Mouse (Mus musculus) E14TG2a.4 (cell line): Measurements from ENCODE around the gene Rffl.

ENCODE experiments used
- CTCF ChIP-seq: conservative IDR thresholded peaks from 2 replicates; pipeline ENCODE4 v1.5.1; 2014; ENCODE audit warnings: low read length
- NANOG ChIP-seq: IDR thresholded peaks from 2 replicates; pipeline ENCODE4 v1.6.1; 2014; ENCODE audit warnings: borderline replicate concordance, low read length, mixed read lengths
- POU5F1 ChIP-seq: IDR thresholded peaks from 2 replicates; pipeline ENCODE4 v1.6.1; 2014; ENCODE audit warnings: low read length, borderline replicate concordance

- TF ChIP-seq CTCF: no peak
- no peak for TF ChIP-seq NANOG
- no peak for TF ChIP-seq POU5F1
These were observed 18.1 kb downstream of the Rffl start for GRCm38 (mm10) chr11:82852958-82853357.
